In the genomic region with DNA sequence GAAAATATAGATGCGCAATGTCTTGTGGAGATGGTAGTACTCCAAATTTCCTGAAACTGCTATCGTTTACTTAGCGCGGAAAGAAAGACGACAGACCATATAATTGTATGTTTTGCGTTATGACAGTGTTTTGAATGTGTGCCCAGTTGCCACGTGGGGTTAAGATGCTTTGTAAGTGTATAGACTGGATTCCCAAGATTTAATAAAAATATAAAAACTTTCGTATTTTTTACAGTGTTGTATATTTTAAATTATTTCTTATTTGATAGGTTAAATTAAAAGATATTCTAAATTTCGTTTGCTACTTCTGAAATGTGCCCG, we compare ENCODE assay signal across 8 mouse cellular contexts. TPM values are rescaled to one million over a fixed set of nuclear protein-coding genes. Genes with fewer than 3 reads are reported as not detected.
A peak's percentile ranks its signal among the peaks of the same experiment; 100 is the strongest.
DNase-seq lines count a peak whose midpoint lies in the region; ATAC-seq lines count a peak whose summit lies in the region.

No protein-coding gene starts in this region.

- DNase-seq in adrenal gland, postnatal 36 days: peak; percentile 6 to 12
- no peak for DNase-seq in adrenal gland, postnatal 4 days (ENCODE audit: low spot score in 2 of 2)
- DNase-seq in right cerebral cortex, postnatal 4 days: peak; percentile 17
- DNase-seq in right cerebral cortex, postnatal 36 days (ENCODE audit: low spot score in 2 of 2): no peak
- no peak for DNase-seq in layer of hippocampus, adult 9-10 months (ENCODE audit: low spot score)

- H3K4me2 ChIP-seq in midbrain, embryonic 13.5 days (replicated peaks): peak overlapping the region; percentile 60

- 14% methylated on average over 10 of the region's 10 CpGs for WGBS in midbrain, embryonic 13.5 days

- H3K27me3 ChIP-seq in midbrain, embryonic 13.5 days: no peaks in the 10 kb centered on the region

- peak; percentile 5 for ATAC-seq in inflammation-experienced regulatory T-cells, adult 6 months
- peak; percentile 1; the same call in 1 of the 2 replicates for ATAC-seq in midbrain, embryonic 13.5 days
- no peak; the same call in 1 of the 2 replicates for ATAC-seq in megakaryocyte progenitor cell, adult 5-6 weeks (replicated peaks; ENCODE audit: poor library complexity)

- H3K4me3 ChIP-seq in midbrain, embryonic 13.5 days (replicated peaks): peak overlapping the region; percentile 78

- H3K27ac ChIP-seq in midbrain, embryonic 13.5 days: peak overlapping the region; percentile 93

- peak overlapping the region; percentile 84 for H3K9ac ChIP-seq in midbrain, embryonic 13.5 days (replicated peaks)

- peaks cover 12% of the 10 kb centered on the region for H3K4me1 ChIP-seq in midbrain, embryonic 13.5 days (replicated peaks)

- no peaks in the 10 kb centered on the region for H3K9me3 ChIP-seq in midbrain, embryonic 13.5 days

- H3K36me3 ChIP-seq in midbrain, embryonic 13.5 days: peaks cover 3% of the 10 kb centered on the region

RNA-seq across cellular contexts. Expression of gene Mios, which starts 0.8 kb away (rescaled TPM):
- 10 to 100 TPM; 15.3 to 20.4 TPM for total RNA-seq in adrenal gland, postnatal 36 days (2021)
- total RNA-seq in adrenal gland, postnatal 4 days (2021): 10 to 100 TPM; 25.9 to 28.0 TPM
- polyA plus RNA-seq in inflammation-experienced regulatory T-cells, adult 6 months (2017; shearing (Covaris generic)): 10 to 100 TPM; 10.2 to 16.6 (median 10.8) TPM
- polyA plus RNA-seq in midbrain, embryonic 13.5 days (2015; fragmentation: Nextera tagmentation; extraction: Ambion mirVana): 23.8 and 27.3 TPM in 2 replicates
- total RNA-seq in megakaryocyte progenitor cell, adult 5-6 weeks (2015): 23.5 and 28.7 TPM in 2 replicates
- total RNA-seq in megakaryocyte progenitor cell, adult 5-6 weeks (2017): 24.3 and 33.6 TPM in 2 replicates

RNA-seq across cellular contexts. Expression of gene Col28a1, which starts 17.4 kb away (rescaled TPM):
- total RNA-seq in adrenal gland, postnatal 36 days (2021): 1 to 10 TPM; 1.5 to 2.9 TPM
- total RNA-seq in adrenal gland, postnatal 4 days (2021): 1 to 10 TPM; 4.0 to 5.1 TPM
- polyA plus RNA-seq in inflammation-experienced regulatory T-cells, adult 6 months (2017; shearing (Covaris generic)): not detected
- polyA plus RNA-seq in midbrain, embryonic 13.5 days (2015; fragmentation: Nextera tagmentation; extraction: Ambion mirVana): 0.20 and 0.39 TPM in 2 replicates
- total RNA-seq in megakaryocyte progenitor cell, adult 5-6 weeks (2015): not detected in 2 replicates
- total RNA-seq in megakaryocyte progenitor cell, adult 5-6 weeks (2017): not detected in 2 replicates

RNA-seq across cellular contexts. Expression of gene Rpa3, which starts 49.1 kb away (rescaled TPM):
- total RNA-seq in adrenal gland, postnatal 36 days (2021): 10 to 100 TPM; 19.4 to 23.0 TPM
- total RNA-seq in adrenal gland, postnatal 4 days (2021): 10 to 100 TPM; 41.4 to 44.3 TPM
- 100 to 1,000 TPM in 1 of 3 experiments, 10 to 100 TPM in 2; 69.5 to 141 (median 72.2) TPM for polyA plus RNA-seq in inflammation-experienced regulatory T-cells, adult 6 months (2017; shearing (Covaris generic))
- 92.8 and 96.7 TPM in 2 replicates for polyA plus RNA-seq in midbrain, embryonic 13.5 days (2015; fragmentation: Nextera tagmentation; extraction: Ambion mirVana)
- 153 and 160 TPM in 2 replicates for total RNA-seq in megakaryocyte progenitor cell, adult 5-6 weeks (2015)
- 127 and 132 TPM in 2 replicates for total RNA-seq in megakaryocyte progenitor cell, adult 5-6 weeks (2017)

RNA-seq across cellular contexts. Expression of gene Umad1, which starts 49.3 kb away (rescaled TPM):
- total RNA-seq in adrenal gland, postnatal 36 days (2021): 10 to 100 TPM; 13.1 to 19.0 TPM
- total RNA-seq in adrenal gland, postnatal 4 days (2021): 10 to 100 TPM; 13.1 to 16.5 TPM
- polyA plus RNA-seq in inflammation-experienced regulatory T-cells, adult 6 months (2017; shearing (Covaris generic)): 10 to 100 TPM in 1 of 3 experiments, 1 to 10 TPM in 2; 9.2 to 21.0 (median 9.5) TPM
- 43.1 and 49.5 TPM in 2 replicates for polyA plus RNA-seq in midbrain, embryonic 13.5 days (2015; fragmentation: Nextera tagmentation; extraction: Ambion mirVana)
- 13.4 and 23.6 TPM in 2 replicates for total RNA-seq in megakaryocyte progenitor cell, adult 5-6 weeks (2015)
- 8.0 and 11.1 TPM in 2 replicates for total RNA-seq in megakaryocyte progenitor cell, adult 5-6 weeks (2017)

RNA-seq across cellular contexts. Expression of gene Gm45062, which starts 49.4 kb away (rescaled TPM):
- 1 to 10 TPM in 1 of 2 experiments, under 1 TPM in 1; 0.79 to 2.5 TPM for total RNA-seq in adrenal gland, postnatal 36 days (2021)
- not detected for total RNA-seq in adrenal gland, postnatal 4 days (2021)
- 10 to 100 TPM; 42.7 to 55.6 (median 46.5) TPM for polyA plus RNA-seq in inflammation-experienced regulatory T-cells, adult 6 months (2017; shearing (Covaris generic))
- 18.8 and 19.6 TPM in 2 replicates for polyA plus RNA-seq in midbrain, embryonic 13.5 days (2015; fragmentation: Nextera tagmentation; extraction: Ambion mirVana)
- total RNA-seq in megakaryocyte progenitor cell, adult 5-6 weeks (2015): 5.8 and 6.4 TPM in 2 replicates
- 4.7 and 6.8 TPM in 2 replicates for total RNA-seq in megakaryocyte progenitor cell, adult 5-6 weeks (2017)

Comparison
In these comparisons a context has a peak if more than half of its experiments do, and no peak if none do; other contexts are left out.
1. DNase-seq: peak in adrenal gland, postnatal 36 days (2 of 2) and right cerebral cortex, postnatal 4 days (single experiment); none in adrenal gland, postnatal 4 days (0 of 2), right cerebral cortex, postnatal 36 days (0 of 2) and layer of hippocampus, adult 9-10 months (single experiment).